Mouse (Mus musculus) cerebral cortex, adult 2 months (tissue): ENCODE measurements around the gene Cabs1.

Source experiments
- WGBS: fragments of 180-500 bp; shearing (Covaris S2); methylation state at CpG from one replicate; pipeline ENCODE4 v1.1.7; 2018; 5-methylcytosine and 5-hydroxymethylcytosine counted together

The Cabs1 gene

GRCm38 (mm10) chr5:87979139-87979538, at the start of gene Cabs1:
Cabs1 (plus strand) TSS chr5:87979439.
- WGBS = 84% methylated on average over 3 of the region's 3 CpGs

DNA sequence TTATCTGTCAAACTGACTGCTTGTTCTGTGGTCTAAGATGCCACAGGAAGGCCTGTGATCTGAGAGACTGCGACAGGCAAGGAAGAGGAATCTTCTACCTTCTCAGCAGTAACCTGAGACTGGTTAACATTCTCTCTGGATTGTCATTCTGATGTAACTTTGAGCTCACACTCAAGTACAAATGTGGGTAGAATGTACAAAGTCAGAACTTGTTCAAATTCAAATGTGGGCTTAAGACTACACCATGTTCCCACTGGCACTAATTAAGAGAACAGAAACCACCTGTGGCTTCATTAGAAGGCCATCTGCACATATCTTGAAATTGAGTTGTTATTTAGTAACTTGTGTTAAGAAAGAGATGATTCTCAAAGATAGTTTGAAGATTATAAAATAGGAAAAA, 47.6 kb upstream of the Cabs1 start:
- WGBS = 72% methylated on average over 1 of the region's 1 CpGs

DNA sequence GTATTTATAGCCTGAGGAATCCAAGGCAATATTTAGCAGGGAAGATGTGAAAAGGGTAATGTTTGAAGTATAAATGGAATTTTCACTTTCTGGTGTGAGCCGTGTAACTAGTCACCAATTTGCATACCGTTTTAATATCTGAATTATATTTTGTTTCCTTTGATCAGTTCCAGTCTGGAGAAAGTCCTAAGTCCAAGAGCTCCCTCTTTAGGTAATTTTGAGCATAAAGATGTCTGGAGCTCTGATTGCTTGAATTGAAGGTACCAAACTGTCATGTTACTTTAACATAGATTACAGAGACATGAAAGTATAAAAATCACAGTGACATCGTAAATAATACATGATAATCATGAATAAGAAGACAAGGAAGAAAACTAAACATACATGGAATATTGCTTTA, 38.5 kb upstream of the Cabs1 start:
- 28% methylated on average over 3 of the region's 3 CpGs for WGBS

GRCm38 (mm10) chr5:87969201-87969600, 10.0 kb upstream of the Cabs1 start, which contains the start of the genes 2310003L06Rik and Gm28434:
2310003L06Rik (plus strand) TSS chr5:87969459.
Gm28434 (plus strand) TSS chr5:87969517.
- 49% methylated on average over 2 of the region's 2 CpGs for WGBS

DNA sequence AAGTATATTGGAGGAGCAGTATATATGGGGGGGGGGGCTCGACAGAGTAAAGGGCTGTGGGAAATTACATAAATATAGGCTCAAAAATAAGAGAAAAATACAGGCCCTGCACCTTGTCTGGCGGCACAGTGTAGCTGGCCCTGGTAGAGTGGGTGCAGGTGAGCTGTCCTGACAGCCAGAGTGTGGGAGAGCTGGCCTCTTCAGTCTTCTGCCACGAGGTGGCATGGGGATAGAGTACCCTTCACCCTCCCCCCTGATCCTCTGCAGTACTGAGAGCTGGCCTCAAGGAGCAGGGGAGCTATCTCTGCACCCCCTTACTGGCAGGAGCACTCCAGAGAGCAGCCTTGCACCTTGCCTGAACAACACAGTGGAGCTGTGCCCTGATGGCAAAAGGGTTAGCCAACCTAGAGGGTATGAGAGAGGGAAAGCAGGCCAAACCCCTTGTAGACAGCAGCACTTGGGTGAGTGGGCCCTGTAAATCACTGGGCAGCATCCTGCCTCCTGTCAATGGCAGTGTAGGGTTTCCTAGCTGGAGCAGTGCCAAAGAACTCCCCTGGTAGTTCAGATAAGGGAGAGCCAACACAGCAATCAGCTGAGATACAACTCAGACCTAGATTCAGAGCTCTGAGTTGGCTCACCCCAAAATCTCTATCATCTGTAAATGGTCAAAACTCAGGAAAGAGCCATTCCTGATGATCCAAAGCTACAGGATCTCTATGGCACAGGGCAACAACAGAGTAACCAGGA, 3.4 kb downstream of the Cabs1 start:
- 62% methylated on average over 3 of the region's 3 CpGs for WGBS

- WGBS = 86% methylated on average over 3 of the region's 3 CpGs
Observed at GRCm38 (mm10) chr5:88002249-88002648, 23.0 kb downstream of the Cabs1 start, which contains the start of gene Smr3a. Smr3a (plus strand) TSS chr5:88002549.
